Mouse (Mus musculus): ENCODE data around the gene Phldb1. TPM values are rescaled to one million over a fixed set of nuclear protein-coding genes. Genes with fewer than 3 reads are reported as not detected.
A peak's percentile ranks its signal among the peaks of the same experiment; 100 is the strongest.

Phldb1 gene
- polyA plus RNA-seq, 1 experiment from 2014 or later, result 42.5 TPM

- H3K4me3 ChIP-seq, result no peak overlapping the region
- H3K36me3 ChIP-seq, result no peaks in the 10 kb centered on the region
- H3K27me3 ChIP-seq, result no peaks in the 10 kb centered on the region
- WGBS, result 74% methylated on average over 2 of the region's 2 CpGs
- no peak overlapping the region for H3K27ac ChIP-seq (replicated peaks)
- H3K9me3 ChIP-seq, result no peaks in the 10 kb centered on the region
- ATAC-seq (ENCODE audit: low read depth), result no peak
- no peaks in the 10 kb centered on the region for H3K4me1 ChIP-seq (replicated peaks)
- H3K9ac ChIP-seq, result no peak overlapping the region
- no peak overlapping the region for H3K4me2 ChIP-seq
Observed at GRCm38 (mm10) chr9:44672291-44672865, 62.6 kb downstream of the Phldb1 start.

DNA sequence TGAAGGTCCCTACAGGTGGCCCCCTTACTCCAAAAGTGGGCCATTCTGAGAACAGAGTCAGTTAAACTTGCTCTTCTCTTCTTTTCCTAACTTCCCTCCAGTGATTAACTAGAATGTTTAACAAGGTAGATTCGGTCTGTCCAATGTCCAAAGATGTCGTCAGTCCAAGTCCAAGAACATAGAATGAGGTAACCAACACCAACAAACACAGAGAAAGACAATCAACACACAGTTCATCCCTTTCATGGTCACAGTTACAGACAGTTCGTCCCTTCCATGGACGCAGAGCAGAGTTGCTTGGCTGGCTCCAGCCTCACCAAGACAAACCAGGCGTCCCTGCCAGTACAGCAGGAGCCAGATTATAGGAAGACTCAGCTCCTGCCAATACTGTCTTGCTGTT lies 63.6 kb downstream of the Phldb1 start:
- H3K4me1 ChIP-seq (replicated peaks), result no peaks in the 10 kb centered on the region
- H3K27me3 ChIP-seq, result no peaks in the 10 kb centered on the region
- no peak for ATAC-seq (ENCODE audit: low read depth)
- no peak overlapping the region for H3K27ac ChIP-seq (replicated peaks)
- no peaks in the 10 kb centered on the region for H3K9me3 ChIP-seq
- H3K4me2 ChIP-seq, result no peak overlapping the region
- H3K36me3 ChIP-seq, result no peaks in the 10 kb centered on the region
- H3K4me3 ChIP-seq, result no peak overlapping the region
- no peak overlapping the region for H3K9ac ChIP-seq
- WGBS, result 91% methylated on average over 5 of the region's 5 CpGs

- no peak for ATAC-seq (ENCODE audit: low read depth)
- H3K9ac ChIP-seq, result no peak overlapping the region
- H3K27ac ChIP-seq (replicated peaks), result no peak overlapping the region
- 91% methylated on average over 6 of the region's 6 CpGs for WGBS
- H3K4me1 ChIP-seq (replicated peaks), result no peaks in the 10 kb centered on the region
- H3K36me3 ChIP-seq, result no peaks in the 10 kb centered on the region
- H3K9me3 ChIP-seq, result no peaks in the 10 kb centered on the region
- no peak overlapping the region for H3K4me2 ChIP-seq
- no peaks in the 10 kb centered on the region for H3K27me3 ChIP-seq
- no peak overlapping the region for H3K4me3 ChIP-seq
Observed at GRCm38 (mm10) chr9:44663706-44664105, 71.3 kb downstream of the Phldb1 start.

GRCm38 (mm10) chr9:44655098-44656066 lies 79.6 kb downstream of the Phldb1 start:
- Histone ChIP-seq H3K4me3 (peak overlapping the region; percentile 12; the same call in 1 of the 2 replicates), H3K9ac (0 out of 2 replicates have a peak overlapping the region, but pooled peaks have one; percentile 17), H3K36me3 (no peaks in the 10 kb centered on the region), H3K9me3 (no peaks in the 10 kb centered on the region), H3K27me3 (0 out of 2 replicates have a peak, but pooled peaks cover 3% of the 10 kb centered on the region), H3K27ac (replicated peaks) (no peak overlapping the region), H3K4me2 (peak overlapping the region; percentile 46), H3K4me1 (replicated peaks) (peaks cover 7% of the 10 kb centered on the region)
- WGBS, result 28% methylated on average over 26 of the region's 26 CpGs
- no peak for ATAC-seq (ENCODE audit: low read depth)

GRCm38 (mm10) chr9:44653896-44654295 lies 81.1 kb downstream of the Phldb1 start:
- Histone ChIP-seq H3K27ac (replicated peaks) (no peak overlapping the region), H3K9ac (no peak overlapping the region), H3K4me2 (no peak overlapping the region), H3K36me3 (no peaks in the 10 kb centered on the region), H3K4me1 (replicated peaks) (peaks cover 7% of the 10 kb centered on the region), H3K4me3 (no peak overlapping the region), H3K27me3 (0 out of 2 replicates have a peak, but pooled peaks cover 3% of the 10 kb centered on the region), H3K9me3 (no peaks in the 10 kb centered on the region)
- ATAC-seq (ENCODE audit: low read depth), result no peak
- 78% methylated on average over 4 of the region's 4 CpGs for WGBS

GRCm38 (mm10) chr9:44652027-44652426 lies 83.0 kb downstream of the Phldb1 start:
- peaks cover 7% of the 10 kb centered on the region for H3K4me1 ChIP-seq (replicated peaks)
- no peak overlapping the region for H3K4me2 ChIP-seq
- no peak overlapping the region for H3K4me3 ChIP-seq
- H3K36me3 ChIP-seq, result no peaks in the 10 kb centered on the region
- ATAC-seq (ENCODE audit: low read depth), result peak; percentile 81; the same call in 1 of the 2 replicates
- no peak overlapping the region for H3K9ac ChIP-seq
- 7% methylated on average over 8 of the region's 8 CpGs for WGBS
- H3K27ac ChIP-seq (replicated peaks), result no peak overlapping the region
- 0 out of 2 replicates have a peak, but pooled peaks cover 3% of the 10 kb centered on the region for H3K27me3 ChIP-seq
- no peaks in the 10 kb centered on the region for H3K9me3 ChIP-seq

DNA sequence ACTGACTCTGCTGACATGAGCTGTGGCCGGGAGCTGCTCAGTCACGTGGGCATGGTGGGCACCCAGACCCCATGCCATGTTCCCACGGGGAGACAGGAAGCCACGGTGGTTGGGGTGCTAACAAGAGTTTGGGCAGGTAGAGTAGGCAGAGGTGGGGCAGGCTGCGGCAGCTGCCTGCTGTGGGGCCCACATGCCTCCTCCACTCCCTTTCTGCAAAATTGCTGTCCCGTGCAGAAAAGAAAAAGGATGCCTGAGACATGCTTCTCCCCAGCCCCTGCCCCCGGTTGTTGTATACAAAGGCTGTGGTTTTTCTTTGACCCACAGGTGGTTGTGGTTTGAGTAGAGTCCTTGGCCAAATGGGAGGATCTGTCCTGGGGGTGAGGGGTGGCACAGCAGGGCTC lies 86.1 kb downstream of the Phldb1 start:
- no peaks in the 10 kb centered on the region for H3K36me3 ChIP-seq
- no peak overlapping the region for H3K9ac ChIP-seq
- no peaks in the 10 kb centered on the region for H3K4me1 ChIP-seq (replicated peaks)
- no peak overlapping the region for H3K27ac ChIP-seq (replicated peaks)
- H3K9me3 ChIP-seq, result no peaks in the 10 kb centered on the region
- H3K4me2 ChIP-seq, result no peak overlapping the region
- no peak for ATAC-seq (ENCODE audit: low read depth)
- no peak overlapping the region for H3K4me3 ChIP-seq
- H3K27me3 ChIP-seq, result 0 out of 2 replicates have a peak, but pooled peaks cover 3% of the 10 kb centered on the region
- 85% methylated on average over 7 of the region's 7 CpGs for WGBS

- Histone ChIP-seq H3K27ac (replicated peaks) (no peak overlapping the region), H3K4me2 (no peak overlapping the region), H3K9me3 (no peaks in the 10 kb centered on the region), H3K4me1 (replicated peaks) (no peaks in the 10 kb centered on the region), H3K4me3 (no peak overlapping the region), H3K9ac (no peak overlapping the region), H3K27me3 (no peaks in the 10 kb centered on the region), H3K36me3 (no peaks in the 10 kb centered on the region)
- 89% methylated on average over 4 of the region's 4 CpGs for WGBS
- no peak for ATAC-seq (ENCODE audit: low read depth)
Observed at GRCm38 (mm10) chr9:44647656-44648055, 87.3 kb downstream of the Phldb1 start.

- Histone ChIP-seq H3K9ac (no peak overlapping the region), H3K27ac (replicated peaks) (no peak overlapping the region), H3K4me3 (no peak overlapping the region), H3K9me3 (no peaks in the 10 kb centered on the region), H3K27me3 (no peaks in the 10 kb centered on the region), H3K4me2 (no peak overlapping the region), H3K36me3 (no peaks in the 10 kb centered on the region; the same call in 1 of the 2 replicates), H3K4me1 (replicated peaks) (no peaks in the 10 kb centered on the region)
- no peak for ATAC-seq (ENCODE audit: low read depth)
- WGBS, result 89% methylated on average over 8 of the region's 8 CpGs
Observed at GRCm38 (mm10) chr9:44647026-44647425, 88.0 kb downstream of the Phldb1 start.

- H3K36me3 ChIP-seq, result peaks cover 2% of the 10 kb centered on the region; the same call in 1 of the 2 replicates
- H3K9ac ChIP-seq, result no peak overlapping the region
- 85% methylated on average over 6 of the region's 6 CpGs for WGBS
- H3K27ac ChIP-seq (replicated peaks), result no peak overlapping the region
- ATAC-seq (ENCODE audit: low read depth), result no peak
- no peak overlapping the region for H3K4me2 ChIP-seq
- no peaks in the 10 kb centered on the region for H3K27me3 ChIP-seq
- no peak overlapping the region for H3K4me3 ChIP-seq
- H3K9me3 ChIP-seq, result no peaks in the 10 kb centered on the region
- no peaks in the 10 kb centered on the region for H3K4me1 ChIP-seq (replicated peaks)
Observed at GRCm38 (mm10) chr9:44646366-44646765, 88.6 kb downstream of the Phldb1 start.

GRCm38 (mm10) chr9:44645924-44646323 lies 89.1 kb downstream of the Phldb1 start:
- H3K27ac ChIP-seq (replicated peaks), result no peak overlapping the region
- H3K4me3 ChIP-seq, result no peak overlapping the region
- H3K27me3 ChIP-seq, result no peaks in the 10 kb centered on the region
- WGBS, result 70% methylated on average over 15 of the region's 15 CpGs
- no peaks in the 10 kb centered on the region for H3K4me1 ChIP-seq (replicated peaks)
- no peak for ATAC-seq (ENCODE audit: low read depth)
- H3K9me3 ChIP-seq, result no peaks in the 10 kb centered on the region
- no peak overlapping the region for H3K4me2 ChIP-seq
- H3K36me3 ChIP-seq, result peaks cover 3% of the 10 kb centered on the region; the same call in 1 of the 2 replicates
- H3K9ac ChIP-seq, result no peak overlapping the region

GRCm38 (mm10) chr9:44645481-44645880 lies 89.5 kb downstream of the Phldb1 start:
- Histone ChIP-seq H3K9ac (no peak overlapping the region), H3K36me3 (peaks cover 3% of the 10 kb centered on the region; the same call in 1 of the 2 replicates), H3K9me3 (no peaks in the 10 kb centered on the region), H3K4me2 (no peak overlapping the region), H3K4me1 (replicated peaks) (no peaks in the 10 kb centered on the region), H3K27me3 (no peaks in the 10 kb centered on the region), H3K4me3 (no peak overlapping the region), H3K27ac (replicated peaks) (no peak overlapping the region)
- no peak for ATAC-seq (ENCODE audit: low read depth)
- 64% methylated on average over 5 of the region's 5 CpGs for WGBS
